Mouse (Mus musculus) neutrophil, adult 5-6 weeks (primary cell): ENCODE data around the gene Cep41. TPM values are rescaled to one million over a fixed set of nuclear protein-coding genes. Genes with fewer than 3 reads are reported as not detected.

ENCODE experiments used
- ATAC-seq: fragments of 151-379, 151-347 bp; 2 replicates; pipeline ENCODE4 v1.8.0; 2017; ENCODE audit warnings: mild to moderate bottlenecking, moderate TSS enrichment; ENCODE audit not compliant: insufficient number of reproducible peaks, poor library complexity, low FRiP score, severe bottlenecking; ENCODE audit errors: extremely low read depth
- total RNA-seq: library from RNA; stranded (forward); fragments of 200-1000 nt; gene quantifications from 2 replicates; pipeline ENCODE4 v1.2.3, GENCODE M21; 2017

Cep41 gene
- total RNA-seq, 1 experiment from 2014 or later: 6.5 TPM

GRCm38 (mm10) chr6:30678482-30678881 is 15.1 kb downstream of the Cep41 start:
- ATAC-seq: no peak

GRCm38 (mm10) chr6:30677591-30677990 is 16.0 kb downstream of the Cep41 start:
- ATAC-seq: no peak

GRCm38 (mm10) chr6:30676506-30676905 is 17.0 kb downstream of the Cep41 start:
- no peak for ATAC-seq

- no peak for ATAC-seq
Observed at GRCm38 (mm10) chr6:30675281-30675771, 18.2 kb downstream of the Cep41 start.

- no peak for ATAC-seq
Observed at GRCm38 (mm10) chr6:30674714-30675280, 18.8 kb downstream of the Cep41 start.

GRCm38 (mm10) chr6:30673764-30674561 is 19.6 kb downstream of the Cep41 start:
- no peak for ATAC-seq

GRCm38 (mm10) chr6:30671696-30672095 is 21.9 kb downstream of the Cep41 start:
- no peak for ATAC-seq

- no peak for ATAC-seq
Observed at GRCm38 (mm10) chr6:30667585-30667984, 26.0 kb downstream of the Cep41 start.

- ATAC-seq: no peak
Observed at GRCm38 (mm10) chr6:30666043-30666442, 27.5 kb downstream of the Cep41 start.

GRCm38 (mm10) chr6:30665296-30665695 is 28.3 kb downstream of the Cep41 start:
- ATAC-seq: no peak

GRCm38 (mm10) chr6:30664776-30665175 is 28.8 kb downstream of the Cep41 start:
- ATAC-seq: no peak

GRCm38 (mm10) chr6:30658619-30659018 is 34.9 kb downstream of the Cep41 start:
- ATAC-seq: no peak

GRCm38 (mm10) chr6:30657279-30657678 is 36.3 kb downstream of the Cep41 start:
- ATAC-seq: no peak

GRCm38 (mm10) chr6:30654932-30655331 is 38.6 kb downstream of the Cep41 start:
- ATAC-seq: no peak

- ATAC-seq: no peak
Observed at GRCm38 (mm10) chr6:30654402-30654859, 39.1 kb downstream of the Cep41 start.

GRCm38 (mm10) chr6:30653518-30653917 is 40.0 kb downstream of the Cep41 start:
- ATAC-seq: no peak

- ATAC-seq: no peak
Observed at GRCm38 (mm10) chr6:30652425-30653188, 40.9 kb downstream of the Cep41 start.

GRCm38 (mm10) chr6:30649651-30650296 is 43.8 kb downstream of the Cep41 start:
- ATAC-seq: no peak

GRCm38 (mm10) chr6:30645379-30645778 is 48.2 kb downstream of the Cep41 start:
- ATAC-seq: no peak
